Mouse (Mus musculus) CH12.LX (cell line): ENCODE data around the gene G3bp2.

ENCODE experiments used
- CHD2 ChIP-seq: IDR thresholded peaks from 2 replicates; pipeline ENCODE4 v1.6.1; 2011; ENCODE audit warnings: low read length, improper control_type of control experiment
- CTCF ChIP-seq, 2 experiments: IDR thresholded peaks in 1 of 2; conservative IDR thresholded peaks in 1 of 2; 2 replicates each; pipeline ENCODE4 v1.5.1; 2011 to 2012; ENCODE audit warnings: low read depth in 2 of 2, low read length in 2 of 2, improper control_type of control experiment in 1 of 2, inconsistent platforms in 1 of 2, mild to moderate bottlenecking in 1 of 2, moderate library complexity in 1 of 2
- E2F4 ChIP-seq: IDR thresholded peaks from 2 replicates; pipeline ENCODE4 v1.6.1; 2011; ENCODE audit warnings: low read depth, low read length, improper control_type of control experiment; ENCODE audit not compliant: insufficient replicate concordance
- ELF1 ChIP-seq: IDR thresholded peaks from 2 replicates; pipeline ENCODE4 v1.6.1; 2014; ENCODE audit warnings: low read depth, mild to moderate bottlenecking, inconsistent platforms, low read length, improper control_type of control experiment
- GABPA ChIP-seq: IDR thresholded peaks from 2 replicates; pipeline ENCODE4 v1.6.1; 2012; ENCODE audit warnings: low read depth, low read length, improper control_type of control experiment, inconsistent platforms; ENCODE audit not compliant: insufficient replicate concordance
- MAX ChIP-seq: IDR thresholded peaks from 2 replicates; pipeline ENCODE4 v1.6.1; 2011; ENCODE audit warnings: low read length, improper control_type of control experiment
- MYC ChIP-seq: IDR thresholded peaks from 2 replicates; pipeline ENCODE4 v1.6.1; 2011; ENCODE audit warnings: low read depth, mild to moderate bottlenecking, improper control_type of control experiment, low read length
- NRF1 ChIP-seq: IDR thresholded peaks from 2 replicates; pipeline ENCODE4 v1.6.1; 2014; ENCODE audit warnings: low read depth, mild to moderate bottlenecking, inconsistent platforms, low read length, improper control_type of control experiment, moderate library complexity
- POLR2A ChIP-seq: IDR thresholded peaks from 2 replicates; pipeline ENCODE4 v1.6.1; 2011; ENCODE audit warnings: low read depth, mild to moderate bottlenecking, improper control_type of control experiment, low read length
- USF1 ChIP-seq: IDR thresholded peaks from 2 replicates; pipeline ENCODE4 v1.6.1; 2014; ENCODE audit warnings: low read depth, mild to moderate bottlenecking, inconsistent platforms, low read length, improper control_type of control experiment
- ZKSCAN1 ChIP-seq: IDR thresholded peaks from 2 replicates; pipeline ENCODE4 v1.6.1; 2012; ENCODE audit warnings: low read depth, inconsistent platforms, low read length, improper control_type of control experiment, borderline replicate concordance

- TF ChIP-seq ELF1 (no peak), USF1 (no peak), CTCF (conservative IDR thresholded peaks at IDR 0.05 in 1 of 2, IDR thresholded peaks at IDR 0.05 in 1 of 2; ENCODE audit: low read depth in 2 of 2, low read length in 2 of 2) (no peak), POLR2A (no peak), NRF1 (no peak), E2F4 (no peak), MAX (no peak), CHD2 (no peak), ZKSCAN1 (no peak), GABPA (no peak), MYC (no peak)
Measured at GRCm38 (mm10) chr5:92009827-92010226, 73.7 kb downstream of the G3bp2 start.
